Mouse (Mus musculus) gastrocnemius, postnatal 10 days (tissue): Measurements from ENCODE around the gene Adamtsl5. TPM values are rescaled to one million over a fixed set of nuclear protein-coding genes. Genes with fewer than 3 reads are reported as not detected.

Experiments used
- DNase-seq: peaks from one replicate; pipeline ENCODE4 v3.0.0; 2021; ENCODE audit warnings: mixed read lengths
- long read RNA-seq, 2 experiments: library from polyadenylated mRNA; stranded (forward); transcript quantifications; one replicate each; pipeline ENCODE4 v2.0.0; 2021
- total RNA-seq, 2 experiments: library from RNA; stranded (reverse); gene quantifications; 2 replicates each; pipeline ENCODE4 v1.2.3; 2021

The Adamtsl5 gene
- total RNA-seq: 10 to 100 TPM; 15.2 to 20.4 TPM
- long read RNA-seq, experiment 1, transcript Adamtsl5-201 (13 exons, 1,957 nt): major isoform, 6 of 25 reads
- long read RNA-seq, experiment 1, partial matches to known transcripts: 6 of 25 reads
- long read RNA-seq, experiment 1, other reads (novel, unspliced or antisense): 13 of 25 reads
- long read RNA-seq, experiment 2, partial matches to known transcripts: 3 of 26 reads
- long read RNA-seq, experiment 2, other reads (novel, unspliced or antisense): 16 of 26 reads

DNA sequence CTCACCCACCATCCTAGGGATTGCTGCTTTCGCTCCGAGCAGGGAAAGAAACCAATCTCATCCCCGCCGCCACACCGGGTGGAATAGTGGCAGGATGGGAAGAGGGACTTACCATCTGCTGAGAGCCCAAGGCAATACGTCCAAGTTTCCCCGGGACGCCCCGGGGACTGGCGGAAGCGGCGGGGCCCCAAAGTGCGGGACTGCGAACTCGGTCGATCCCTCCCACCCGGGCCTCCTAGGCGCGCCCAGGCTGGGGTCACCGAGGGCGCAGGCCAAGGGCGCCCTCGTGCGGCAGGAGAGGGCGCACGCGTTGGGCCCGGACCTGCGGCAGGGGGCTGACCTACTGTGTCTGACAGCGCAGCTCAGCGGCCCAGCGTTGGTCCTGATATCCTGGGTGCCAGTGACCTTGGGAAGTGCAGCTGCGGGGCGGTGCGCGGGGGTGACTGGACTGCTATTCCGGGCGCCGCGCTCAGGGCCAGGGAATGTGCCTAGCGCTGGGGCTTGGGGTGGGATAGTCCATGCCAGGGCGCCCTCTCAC lies at the start of gene Adamtsl5:
Adamtsl5 (minus strand) TSS at position 169 of the 538 bp plus-strand sequence.
- DNase-seq: peak; percentile 76

- no peak for DNase-seq
These were observed 49.4 kb upstream of the Adamtsl5 start for GRCm38 (mm10) chr10:80397524-80398173.

DNA sequence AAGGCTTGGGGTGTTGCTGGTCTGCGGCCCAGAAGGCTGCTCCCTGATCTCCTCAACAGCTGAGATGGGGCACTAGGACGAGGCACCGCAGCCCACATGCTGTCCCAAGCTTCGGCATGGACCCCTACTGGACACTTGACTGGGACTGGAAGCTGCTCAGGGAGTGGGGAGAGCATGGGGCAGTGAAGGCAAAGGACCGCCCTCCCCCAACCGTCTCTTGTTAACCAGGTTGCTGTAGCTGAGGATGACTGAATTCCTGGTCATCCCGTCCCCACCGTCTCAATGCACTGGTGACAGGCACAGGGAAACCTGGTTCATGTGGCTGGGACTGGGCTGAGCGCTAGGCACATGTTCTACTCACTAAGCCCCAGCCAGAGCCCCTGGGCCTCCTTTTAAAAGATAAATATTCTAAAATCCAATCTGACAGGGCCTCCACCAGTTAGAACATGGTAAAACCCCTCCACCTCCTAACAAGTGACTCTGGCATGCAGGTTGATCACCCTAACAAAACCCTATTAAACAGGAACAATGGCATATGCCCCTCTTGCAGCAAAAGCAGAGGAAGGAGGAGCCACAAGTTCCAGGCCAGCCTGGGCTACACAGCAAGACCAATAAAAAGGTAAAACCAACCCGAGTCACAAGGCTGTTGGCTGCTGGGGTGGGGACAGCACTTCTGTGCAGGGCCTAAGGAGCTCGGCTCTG lies 48.8 kb upstream of the Adamtsl5 start:
- no peak for DNase-seq

GRCm38 (mm10) chr10:80395025-80395627 lies 46.9 kb upstream of the Adamtsl5 start:
- no peak for DNase-seq

- no peak for DNase-seq
These were observed 44.5 kb upstream of the Adamtsl5 start for GRCm38 (mm10) chr10:80392687-80393086.

- DNase-seq: no peak
These were observed 42.5 kb upstream of the Adamtsl5 start for GRCm38 (mm10) chr10:80390697-80391096.

GRCm38 (mm10) chr10:80389185-80389708 lies 41.0 kb upstream of the Adamtsl5 start:
- no peak for DNase-seq

GRCm38 (mm10) chr10:80388731-80389130 lies 40.5 kb upstream of the Adamtsl5 start:
- DNase-seq: no peak

DNA sequence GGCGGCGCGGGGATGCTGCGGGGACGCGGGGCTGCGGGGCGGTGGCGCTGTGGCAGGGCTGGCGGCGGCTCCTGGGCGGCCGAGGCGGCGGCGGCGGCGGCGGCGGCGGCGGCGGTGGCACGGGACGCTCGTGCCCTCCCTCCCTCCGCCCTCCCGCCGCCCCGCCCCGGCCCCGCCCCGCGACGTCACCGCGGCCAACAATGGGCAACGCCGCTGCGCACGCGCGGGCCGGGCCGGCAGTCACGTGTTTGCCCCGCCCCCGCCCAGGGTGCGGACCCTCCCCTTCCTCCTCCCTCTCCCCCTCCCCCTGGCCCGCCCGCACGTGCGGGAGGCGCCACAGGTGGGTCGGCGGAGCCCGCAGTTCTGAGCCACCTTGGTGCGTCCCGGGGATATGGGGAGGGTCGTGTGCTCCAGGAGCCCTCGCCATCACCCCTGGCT lies 39.3 kb upstream of the Adamtsl5 start, which contains the start of gene Mex3d:
Mex3d (minus strand) TSS at position 138 of the 438 bp plus-strand sequence.
- DNase-seq: peak; percentile 94

GRCm38 (mm10) chr10:80386735-80387471 lies 38.7 kb upstream of the Adamtsl5 start:
- peak; percentile 46 for DNase-seq

GRCm38 (mm10) chr10:80385811-80386734 lies 37.9 kb upstream of the Adamtsl5 start:
- peak; percentile 47 for DNase-seq

DNA sequence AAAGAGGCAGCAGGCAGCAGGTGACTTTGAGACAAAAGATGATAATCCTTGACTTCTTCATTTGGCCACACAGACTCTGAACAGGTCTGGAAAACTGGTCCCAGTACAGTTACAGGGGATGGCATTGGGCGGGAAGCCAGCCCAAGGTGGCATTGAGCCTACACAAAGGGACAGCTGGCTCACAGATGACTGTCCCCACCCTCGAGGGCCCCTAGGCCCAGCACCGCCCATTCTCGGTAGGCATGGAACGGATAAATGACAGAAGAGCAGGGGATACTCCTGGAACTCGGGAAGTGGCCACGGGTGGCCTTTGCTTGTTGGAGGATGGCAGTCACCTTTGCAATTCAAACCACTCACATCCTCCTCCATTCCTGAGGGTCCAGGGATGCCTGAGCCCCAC lies 37.1 kb upstream of the Adamtsl5 start:
- DNase-seq: no peak

- DNase-seq: no peak
These were observed 36.5 kb upstream of the Adamtsl5 start for GRCm38 (mm10) chr10:80384709-80385108.

- DNase-seq: no peak
These were observed 36.0 kb upstream of the Adamtsl5 start for GRCm38 (mm10) chr10:80384115-80384639.

GRCm38 (mm10) chr10:80383431-80383830 lies 35.2 kb upstream of the Adamtsl5 start:
- DNase-seq: no peak

DNA sequence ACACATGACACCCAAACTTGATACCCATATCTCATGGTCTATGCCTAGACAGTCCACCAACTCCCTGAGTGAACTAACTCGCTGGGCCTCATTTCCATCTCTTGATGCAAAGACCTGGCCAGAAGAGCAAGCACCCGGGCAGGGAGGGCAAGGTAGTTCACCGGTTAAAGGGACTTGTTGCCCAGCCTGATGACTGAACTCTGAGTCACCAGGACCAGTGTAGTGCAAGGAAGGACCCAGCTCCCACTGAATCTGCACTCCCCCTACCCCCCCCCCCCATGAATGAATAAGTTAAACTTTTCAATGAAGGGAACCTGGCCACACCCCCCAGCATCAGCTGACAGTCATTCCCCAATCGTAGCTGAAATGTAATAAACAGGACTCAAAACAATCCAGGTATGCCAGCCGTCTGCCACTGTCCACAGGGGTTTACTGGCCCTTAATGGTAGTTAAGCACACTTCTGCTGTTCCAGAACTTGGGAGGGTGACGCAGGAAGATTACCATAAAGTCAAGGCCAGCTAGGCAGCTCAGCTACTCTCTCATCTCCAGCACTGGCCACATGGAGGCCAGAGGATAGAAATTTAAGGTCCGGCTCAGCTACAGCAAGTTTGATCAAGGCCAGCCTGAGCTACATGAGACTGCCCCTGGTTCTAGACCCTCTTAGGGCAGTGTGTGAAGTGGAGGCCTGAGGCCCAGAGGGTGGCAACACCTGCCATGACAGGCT lies 34.6 kb upstream of the Adamtsl5 start:
- no peak for DNase-seq

DNA sequence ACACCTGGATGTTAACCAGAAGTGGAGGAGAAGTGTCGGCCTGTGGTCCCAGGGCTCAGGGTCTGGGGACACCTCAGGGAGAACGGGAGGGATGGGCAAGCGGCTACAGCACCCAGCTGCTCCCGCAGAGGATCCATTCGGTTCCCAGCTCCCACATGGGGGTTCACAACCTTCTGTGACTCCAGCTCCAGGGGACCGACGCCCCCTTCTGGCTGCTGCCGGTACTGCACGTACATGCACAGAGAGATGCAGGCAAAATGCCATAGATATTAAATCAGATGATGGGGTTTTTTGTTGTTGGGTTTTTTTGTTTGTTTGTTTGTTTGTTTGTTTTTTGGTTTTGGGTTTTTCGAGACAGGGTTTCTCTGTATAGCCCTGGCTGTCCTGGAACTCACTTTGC lies 29.5 kb upstream of the Adamtsl5 start:
- DNase-seq: peak; percentile 58

DNA sequence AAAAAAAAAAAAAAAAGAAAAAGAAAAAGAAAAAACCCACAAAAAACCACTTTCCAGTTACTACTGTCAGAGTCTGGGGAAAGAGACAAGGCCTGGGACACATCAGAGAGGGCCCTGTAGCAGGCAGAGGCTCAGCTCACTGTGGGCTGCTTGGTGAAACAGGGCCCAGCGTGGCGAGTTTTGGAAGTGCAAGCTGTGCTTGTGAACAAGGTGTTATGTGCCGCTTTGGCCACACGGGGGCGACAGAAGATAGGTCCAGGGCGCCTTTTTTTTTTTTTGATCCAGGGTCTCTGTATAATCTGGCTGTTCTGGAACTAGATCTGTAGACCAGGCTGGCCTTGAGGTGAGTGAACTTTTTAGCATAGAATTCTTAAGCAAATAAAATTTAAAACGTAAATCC lies 27.9 kb upstream of the Adamtsl5 start:
- DNase-seq: peak; percentile 95

GRCm38 (mm10) chr10:80374063-80374462 lies 25.9 kb upstream of the Adamtsl5 start:
- DNase-seq: peak; percentile 70
